Mouse (Mus musculus) monocyte, adult 2 months (primary cell): ENCODE measurements around the gene Nim1k.
"Not testable (repeated sequence)": the region's sequence is repeated elsewhere in the genome, so short reads cannot be mapped to it uniquely, and the experiment has no call there.

Experiments
- DNase-seq, 2 experiments: peaks; one replicate each; pipeline ENCODE4 v3.0.0; 2022; ENCODE audit warnings: low spot score in 2 of 2, low read depth in 1 of 2

The Nim1k gene

DNA sequence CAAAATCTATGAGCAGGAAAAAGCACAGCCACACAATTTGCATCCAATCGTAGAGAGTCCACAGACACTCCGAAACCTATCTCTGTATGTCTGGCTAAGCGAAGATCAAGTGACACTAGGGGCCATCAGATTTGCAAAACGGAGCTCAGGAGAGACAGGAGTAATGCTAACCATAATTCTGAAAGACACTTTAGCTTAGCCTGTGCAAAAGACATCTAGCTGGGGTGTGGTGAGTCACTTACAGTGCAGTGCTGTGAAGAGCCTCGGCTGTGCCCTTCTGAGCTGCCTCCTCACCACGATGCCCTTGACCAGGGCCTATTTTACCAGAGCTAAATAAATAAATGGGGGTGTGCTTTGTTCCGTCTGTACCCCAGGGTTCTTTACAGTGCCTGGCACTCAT lies 26.3 kb downstream of the Nim1k start:
- DNase-seq = no peak

DNA sequence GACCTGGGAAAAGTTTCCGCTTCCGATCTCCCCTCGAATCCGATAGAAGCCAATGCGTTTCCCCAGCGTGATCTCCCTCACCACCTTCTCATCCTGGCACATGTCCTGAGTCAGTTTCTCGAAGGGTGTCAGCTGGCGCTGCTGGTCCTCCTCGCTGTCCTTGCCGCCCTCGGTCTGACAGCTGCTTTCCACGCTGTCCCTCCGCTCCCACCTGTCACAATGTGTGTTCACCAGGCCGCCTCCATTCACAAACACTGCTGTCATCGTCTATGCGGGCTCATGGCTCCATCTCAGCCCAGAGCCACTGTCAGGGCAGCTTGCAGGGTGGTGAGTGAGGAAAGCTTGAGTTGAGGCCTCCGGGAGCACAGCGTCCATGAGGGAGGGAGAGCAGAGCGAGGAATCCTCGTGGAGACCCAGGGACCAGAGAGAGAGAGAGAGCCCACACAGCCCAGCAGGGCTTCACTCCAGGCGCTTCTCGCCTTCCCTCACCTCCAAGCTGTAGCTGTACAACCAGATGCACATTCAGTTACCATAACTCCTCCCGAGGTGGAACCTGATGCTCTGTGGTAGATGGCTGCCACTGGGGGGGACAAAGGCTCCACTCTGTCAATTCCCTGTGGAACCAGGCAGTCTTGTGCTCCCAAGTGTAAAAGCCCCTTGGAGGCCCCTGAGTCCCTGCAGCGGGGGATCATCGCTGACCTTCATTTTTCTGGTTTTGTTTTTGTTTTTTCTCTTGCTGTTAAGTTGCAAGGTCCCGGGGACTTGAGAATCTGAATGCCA lies 27.9 kb downstream of the Nim1k start:
- DNase-seq = no peak

DNA sequence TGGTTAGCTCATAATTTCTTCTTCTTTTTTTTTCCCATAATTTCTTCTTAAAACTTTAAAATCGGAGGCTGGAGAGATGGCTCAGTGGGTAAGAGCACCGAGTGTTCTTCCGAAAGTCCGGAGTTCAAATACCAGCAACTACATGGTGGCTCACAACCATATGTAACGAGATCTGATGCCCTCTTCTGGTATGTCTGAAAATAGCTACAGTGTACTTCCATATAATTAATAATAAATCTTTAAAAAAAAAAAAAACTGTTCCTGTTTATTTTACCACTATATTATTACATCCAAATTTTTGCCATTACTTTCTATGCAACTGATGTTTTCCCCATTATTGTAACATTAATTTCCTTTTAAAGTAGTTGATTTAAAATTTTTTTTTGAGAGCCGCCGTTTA lies 31.1 kb downstream of the Nim1k start:
- no peak for DNase-seq

GRCm38 (mm10) chr13:119723368-119723767 lies 32.3 kb downstream of the Nim1k start:
- no peak for DNase-seq

DNA sequence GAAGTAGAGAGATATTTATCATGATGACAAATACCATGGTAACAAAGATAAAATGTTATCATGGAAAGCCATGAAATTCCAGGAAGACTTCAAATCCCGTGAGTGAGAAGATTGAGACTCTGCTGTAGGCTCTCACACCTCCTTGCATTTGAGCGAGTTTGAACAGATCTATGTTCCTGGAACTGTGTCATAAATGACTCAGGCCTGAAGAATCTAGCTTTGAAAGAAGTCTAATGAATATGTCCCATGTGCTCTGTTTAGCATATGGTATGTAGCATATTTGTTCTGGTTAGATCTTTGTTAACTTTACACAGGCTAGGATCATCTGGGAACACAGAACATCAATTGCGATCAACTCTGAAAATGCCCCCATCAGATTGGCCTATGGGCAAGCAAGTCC lies 33.2 kb downstream of the Nim1k start:
- DNase-seq = no peak

DNA sequence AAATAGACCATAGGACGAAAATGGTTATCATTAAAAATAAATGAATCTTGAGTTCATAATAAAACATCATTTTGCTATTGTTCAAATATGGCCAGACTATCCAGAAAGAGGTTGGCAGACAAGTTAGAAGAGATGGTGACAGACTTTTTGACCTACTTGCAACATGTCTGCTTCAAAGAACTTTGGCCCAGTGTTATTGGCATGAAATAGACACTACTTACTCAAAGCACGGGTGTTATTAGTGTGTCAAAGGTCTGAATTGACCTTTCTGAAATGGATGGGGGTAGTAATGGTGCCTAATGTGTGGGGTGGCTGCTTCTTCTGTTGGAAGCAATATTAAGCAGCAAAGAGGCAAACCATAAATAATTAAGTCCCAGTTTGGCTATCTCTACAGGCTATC lies 39.6 kb downstream of the Nim1k start:
- no peak for DNase-seq

GRCm38 (mm10) chr13:119713821-119714220 lies 41.9 kb downstream of the Nim1k start:
- no peak for DNase-seq

DNA sequence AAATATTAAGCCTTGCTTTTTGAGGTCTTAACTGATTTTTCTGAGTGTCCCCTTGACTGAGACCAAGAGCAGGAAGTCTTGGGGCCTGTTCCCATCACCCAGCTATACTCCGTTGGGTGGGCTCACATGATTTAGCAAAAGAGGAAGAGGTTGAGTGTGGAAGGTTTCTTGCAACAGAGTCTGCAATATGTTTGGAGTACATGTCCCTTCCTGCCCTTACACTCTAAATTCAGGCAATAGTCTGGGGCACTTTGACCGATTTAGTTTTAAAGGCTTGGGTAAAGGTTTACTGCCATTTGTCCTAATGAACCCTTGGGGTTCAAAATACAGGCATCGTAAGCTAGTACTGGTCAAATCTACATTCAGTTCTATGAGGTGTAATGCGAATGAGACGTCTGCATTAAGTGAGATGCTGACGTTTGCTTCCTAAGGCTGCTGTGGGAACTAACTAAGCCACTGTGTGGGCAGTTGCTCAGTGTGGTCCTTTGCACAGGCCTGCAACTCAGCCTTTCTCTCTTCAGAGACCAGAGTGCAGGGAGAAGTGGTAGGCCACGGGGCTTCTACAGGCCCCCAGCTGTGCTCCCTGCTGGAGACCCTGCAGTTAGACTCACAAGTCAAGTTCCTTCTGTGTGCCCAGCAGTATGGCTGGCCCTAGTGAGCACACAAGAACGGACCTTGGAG lies 42.4 kb downstream of the Nim1k start:
- DNase-seq = no peak

- no peak for DNase-seq
These were observed 43.2 kb downstream of the Nim1k start for GRCm38 (mm10) chr13:119712463-119712862.

GRCm38 (mm10) chr13:119710268-119710610 lies 45.4 kb downstream of the Nim1k start:
- no peak for DNase-seq

- DNase-seq = no peak
These were observed 46.1 kb downstream of the Nim1k start for GRCm38 (mm10) chr13:119709388-119710267.

DNA sequence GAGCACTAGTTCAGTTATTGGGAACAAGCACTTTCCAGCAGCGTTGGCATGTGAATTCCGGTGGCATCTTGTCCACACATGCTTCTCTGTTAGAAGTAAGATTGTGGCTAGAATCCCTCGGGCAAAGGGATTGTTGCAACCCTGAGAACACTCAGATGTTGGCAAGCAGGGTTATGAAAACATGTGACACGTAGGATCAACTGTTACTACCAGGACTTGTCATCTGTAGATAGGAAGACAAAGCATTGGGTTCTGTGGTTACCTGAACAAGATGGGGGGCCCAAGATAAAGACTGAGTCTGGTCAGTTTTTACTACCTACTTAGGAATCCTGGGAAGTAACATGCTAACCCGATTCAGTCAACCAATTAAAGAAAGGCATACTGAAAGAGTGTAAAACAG lies 46.7 kb downstream of the Nim1k start:
- no peak for DNase-seq

GRCm38 (mm10) chr13:119707906-119708305 lies 47.8 kb downstream of the Nim1k start:
- DNase-seq = no peak

DNA sequence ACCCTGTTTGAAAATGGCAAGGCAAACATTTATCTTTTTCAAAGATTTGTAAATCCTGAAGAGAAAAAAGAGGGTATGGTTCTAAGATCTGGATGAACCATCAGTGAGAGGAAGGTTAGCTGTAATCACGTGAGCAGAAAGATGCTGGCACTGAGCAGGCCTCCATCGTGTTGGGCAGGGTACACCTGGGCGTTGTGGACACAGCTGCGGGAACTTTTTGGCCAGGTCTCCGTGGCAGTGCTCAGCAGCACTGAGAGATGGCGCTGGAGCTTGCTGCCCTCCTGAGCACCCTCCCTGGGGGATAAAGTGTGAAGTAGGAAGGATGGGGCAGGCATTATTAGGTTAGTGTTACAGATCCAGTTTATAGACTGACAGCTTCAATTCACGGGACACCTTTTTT lies 48.7 kb downstream of the Nim1k start:
- no peak for DNase-seq

DNA sequence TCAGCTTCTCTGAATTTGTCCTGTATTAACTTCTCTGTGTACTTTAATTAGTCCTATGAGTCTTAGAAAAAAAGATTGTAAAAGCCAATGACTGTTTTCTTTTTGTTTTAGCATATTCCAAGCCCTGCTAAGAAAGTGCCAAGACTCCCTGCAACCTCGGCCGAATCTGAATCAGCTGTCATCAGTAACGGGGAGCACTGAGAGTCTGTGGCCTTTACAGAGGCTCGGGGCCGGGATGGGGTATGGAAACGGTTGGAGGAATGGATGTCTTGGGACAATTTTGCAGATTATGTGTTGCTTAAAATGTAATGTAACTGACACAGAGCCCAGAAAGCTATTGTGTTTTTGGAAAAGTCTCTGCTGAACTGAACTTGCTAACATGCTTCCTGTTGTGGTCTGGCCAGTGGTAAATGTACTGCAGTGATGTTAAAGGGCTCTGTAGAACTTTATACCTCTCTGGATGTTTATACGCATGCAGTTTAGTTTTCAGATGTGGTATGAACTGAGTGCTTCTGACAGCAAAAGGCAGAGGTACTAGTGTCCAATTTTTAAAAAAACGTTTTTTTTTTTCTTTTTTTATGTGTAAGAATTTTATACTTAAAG lies 49.3 kb downstream of the Nim1k start:
- DNase-seq = not testable (repeated sequence)

DNA sequence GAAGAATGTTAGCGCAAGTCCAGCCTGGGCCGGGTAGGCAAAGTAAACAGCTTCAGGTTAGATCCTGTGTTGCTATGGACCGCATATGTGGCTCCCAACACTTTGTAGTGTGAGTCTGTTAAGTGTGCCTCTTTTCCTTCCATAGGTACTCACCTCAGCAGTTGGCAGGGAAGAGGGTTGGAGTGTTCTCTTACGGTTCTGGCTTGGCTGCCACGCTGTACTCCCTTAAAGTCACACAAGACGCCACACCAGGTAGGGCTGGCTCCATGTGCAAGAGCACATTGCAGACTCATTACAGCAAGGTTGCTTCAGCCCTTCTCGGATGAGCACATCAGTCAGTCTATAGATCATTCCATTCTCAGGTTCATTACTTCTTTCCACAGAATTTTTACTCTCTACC lies 51.4 kb downstream of the Nim1k start:
- no peak for DNase-seq

DNA sequence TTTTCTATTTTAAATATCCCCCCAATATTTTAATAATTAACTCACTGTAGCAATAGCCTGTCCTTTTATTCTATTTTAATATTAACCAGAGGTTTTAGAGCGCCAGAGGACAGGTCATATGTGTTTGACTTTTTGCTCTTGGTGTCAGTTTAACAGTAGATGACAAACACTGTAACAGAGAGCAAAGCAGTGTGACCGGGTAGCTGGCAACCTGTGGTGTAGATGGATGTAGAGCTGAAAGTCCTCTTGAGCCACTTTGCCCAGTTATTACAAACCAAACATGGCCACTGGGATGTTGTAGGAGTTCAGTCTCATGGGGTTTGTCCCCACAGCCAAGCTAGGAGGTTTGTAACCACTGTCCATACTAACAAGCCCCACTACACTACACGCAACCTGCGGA lies 57.2 kb downstream of the Nim1k start:
- DNase-seq = no peak

DNA sequence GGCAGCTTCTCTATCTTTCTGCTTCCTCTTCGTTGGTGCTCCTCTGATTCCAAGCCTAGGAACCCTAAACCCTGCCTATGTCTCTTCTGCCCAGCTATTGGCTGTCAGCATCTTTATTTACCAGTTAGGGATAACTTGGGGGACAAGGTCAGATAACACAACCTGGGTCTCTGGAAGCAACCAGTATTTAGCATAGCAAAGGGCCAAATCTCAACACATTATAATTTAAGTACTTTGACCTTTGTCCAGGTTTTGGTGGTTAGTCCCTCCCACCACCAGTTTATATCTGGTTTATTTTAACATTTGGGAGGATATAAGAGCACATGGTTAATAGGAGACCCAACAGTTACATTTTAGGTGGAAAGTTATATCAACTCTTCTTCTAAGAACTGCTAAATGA lies 59.2 kb downstream of the Nim1k start:
- DNase-seq = no peak

GRCm38 (mm10) chr13:119695676-119696075 lies 60.0 kb downstream of the Nim1k start:
- no peak for DNase-seq

- not testable (repeated sequence) for DNase-seq
These were observed 63.7 kb downstream of the Nim1k start for GRCm38 (mm10) chr13:119691958-119692357.

DNA sequence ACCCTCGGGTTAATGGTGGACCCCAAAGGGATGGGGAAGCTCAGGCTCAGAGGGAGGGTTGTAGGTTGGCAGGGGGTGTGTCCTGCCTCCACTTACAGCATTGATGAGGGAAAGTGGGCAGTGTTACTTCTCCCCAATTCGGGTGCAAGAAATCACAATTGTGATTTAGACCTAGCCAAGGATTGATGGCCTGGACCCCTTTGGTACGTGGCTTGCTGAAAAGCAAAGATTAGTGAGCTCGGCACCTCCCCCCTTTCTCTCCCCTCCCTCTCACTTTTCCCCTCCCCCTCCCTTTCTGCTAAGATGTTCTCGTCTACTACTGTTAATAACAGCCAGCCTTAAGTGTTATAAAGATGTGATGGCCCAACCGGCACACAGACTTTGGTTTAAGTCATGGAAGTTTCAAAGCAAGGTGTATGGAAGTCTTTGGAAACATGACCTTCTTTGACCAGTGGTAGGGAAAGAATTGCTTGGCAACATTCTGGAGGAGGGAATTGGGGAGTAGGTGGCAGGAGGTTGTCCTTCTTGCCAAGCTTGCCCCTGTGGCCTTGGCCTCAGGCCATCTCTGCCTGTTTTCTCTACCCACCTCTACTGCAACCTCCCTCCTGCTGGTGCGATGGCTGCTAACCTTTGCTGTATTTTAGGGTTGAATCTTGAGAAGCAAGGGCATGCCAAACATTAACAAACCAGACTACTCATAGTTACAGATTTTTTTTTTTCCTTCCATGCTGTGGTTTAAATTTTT lies 64.6 kb downstream of the Nim1k start:
- DNase-seq = no peak
